Mouse (Mus musculus) liver, embryonic 16.5 days (tissue): ENCODE results near the gene Rpl23. TPM values are rescaled to one million over a fixed set of nuclear protein-coding genes. Genes with fewer than 3 reads are reported as not detected.
A peak's percentile ranks its signal among the peaks of the same experiment; 100 is the strongest.
"Not testable (repeated sequence)": the region's sequence is repeated elsewhere in the genome, so short reads cannot be mapped to it uniquely, and the experiment has no call there.

Source experiments
- ATAC-seq: fragments of 200-750 bp; cut with Nextera tagmentation; 2 replicates; pipeline ENCODE4 v1.8.0; 2017; ENCODE audit warnings: low read depth, mild to moderate bottlenecking, moderate number of reproducible peaks, moderate library complexity
- H3K27ac ChIP-seq: fragments of 300-500 bp; sonication (generic); 2 replicates; pipeline ENCODE4 v1.5.1; 2014; ENCODE audit warnings: mild to moderate bottlenecking, low read length
- H3K27me3 ChIP-seq: fragments of 300-500 bp; sonication (generic); 2 replicates; pipeline ENCODE4 v1.6.1; 2014; ENCODE audit warnings: low read depth, low read length, mixed read lengths; ENCODE audit not compliant: control insufficient read depth, insufficient read depth
- H3K36me3 ChIP-seq: fragments of 300-500 bp; sonication (generic); 2 replicates; pipeline ENCODE4 v1.6.1; 2014; ENCODE audit warnings: mild to moderate bottlenecking; ENCODE audit not compliant: control insufficient read depth, insufficient read depth
- H3K4me1 ChIP-seq: fragments of 300-500 bp; sonication (generic); 2 replicates; pipeline ENCODE4 v1.6.1; 2014; ENCODE audit warnings: low read depth, low read length, mixed read lengths; ENCODE audit not compliant: control insufficient read depth
- H3K4me2 ChIP-seq: fragments of 300-500 bp; sonication (generic); 2 replicates; pipeline ENCODE4 v1.6.1; 2014; ENCODE audit warnings: low read depth, low read length, mixed read lengths
- H3K4me3 ChIP-seq: fragments of 300-500 bp; sonication (generic); 2 replicates; pipeline ENCODE4 v1.5.1; 2014; ENCODE audit warnings: low read depth, mild to moderate bottlenecking, low read length
- H3K9ac ChIP-seq: fragments of 300-500 bp; sonication (generic); 2 replicates; pipeline ENCODE4 v1.6.1; 2014; ENCODE audit warnings: low read depth, low read length
- H3K9me3 ChIP-seq: fragments of 300-500 bp; sonication (generic); replicated peaks from 2 replicates; pipeline ENCODE4 v1.6.1; 2016; ENCODE audit warnings: low read length; ENCODE audit not compliant: control insufficient read depth
- WGBS: fragments of 180-500 bp; shearing (Covaris S2); extraction: QIAGEN DNeasy Blood & Tissue Kit; methylation state at CpG from one replicate; pipeline ENCODE4 v1.1.7; 2014; ENCODE audit not compliant: insufficient replicate concordance; 5-methylcytosine and 5-hydroxymethylcytosine counted together
- polyA plus RNA-seq: library from polyadenylated mRNA; unstranded; fragments of >200 nt; fragmentation: Nextera tagmentation; extraction: Ambion mirVana; gene quantifications from 2 replicates; pipeline ENCODE4 v1.2.1, GENCODE M21; 2015

The Rpl23 gene
- polyA plus RNA-seq, 1 experiment from 2014 or later = 232 TPM

- Histone ChIP-seq H3K27ac (no peak overlapping the region), H3K27me3 (peaks cover 2% of the 10 kb centered on the region; the same call in 1 of the 2 replicates), H3K9ac (no peak overlapping the region), H3K4me2 (peak overlapping the region; percentile 89; the same call in 1 of the 2 replicates), H3K9me3 (no peaks in the 10 kb centered on the region), H3K4me1 (peaks cover 3% of the 10 kb centered on the region), H3K4me3 (no peak overlapping the region), H3K36me3 (no peaks in the 10 kb centered on the region)
- 42% methylated on average over 8 of the region's 8 CpGs for WGBS
- no peak for ATAC-seq
These were observed 15.8 kb upstream of the Rpl23 start for GRCm38 (mm10) chr11:97798083-97798435.

GRCm38 (mm10) chr11:97797369-97798082 is 15.3 kb upstream of the Rpl23 start:
- ATAC-seq = no peak
- Histone ChIP-seq H3K9ac (no peak overlapping the region), H3K4me1 (peaks cover 3% of the 10 kb centered on the region), H3K4me3 (no peak overlapping the region), H3K36me3 (no peaks in the 10 kb centered on the region), H3K9me3 (no peaks in the 10 kb centered on the region), H3K4me2 (no peak overlapping the region), H3K27ac (no peak overlapping the region), H3K27me3 (peaks cover 2% of the 10 kb centered on the region; the same call in 1 of the 2 replicates)
- 52% methylated on average over 15 of the region's 15 CpGs for WGBS

DNA sequence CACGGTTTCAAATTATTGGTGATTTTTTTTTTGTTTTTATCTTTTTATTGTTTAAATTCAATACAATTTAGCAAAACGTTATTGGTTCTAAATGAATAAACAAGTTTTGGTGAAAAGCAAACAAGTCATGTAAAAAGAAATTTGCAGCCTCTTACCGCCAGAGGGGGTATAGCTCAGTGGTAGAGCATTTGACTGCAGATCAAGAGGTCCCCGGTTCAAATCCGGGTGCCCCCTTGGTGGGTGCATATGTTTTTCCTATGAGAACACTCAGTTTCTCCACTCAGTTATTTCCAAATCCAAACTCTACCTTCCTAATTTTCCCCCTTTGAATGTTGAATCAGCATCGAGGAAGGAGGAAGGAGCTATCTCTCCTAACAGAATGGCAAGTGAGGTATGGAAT is 14.7 kb upstream of the Rpl23 start:
- Histone ChIP-seq H3K9ac (no peak overlapping the region), H3K4me1 (peaks cover 3% of the 10 kb centered on the region), H3K36me3 (no peaks in the 10 kb centered on the region), H3K27ac (no peak overlapping the region), H3K27me3 (peaks cover 2% of the 10 kb centered on the region; the same call in 1 of the 2 replicates), H3K4me2 (no peak overlapping the region), H3K9me3 (no peaks in the 10 kb centered on the region), H3K4me3 (no peak overlapping the region)
- WGBS = 2% methylated on average over 6 of the region's 6 CpGs
- no peak for ATAC-seq

- Histone ChIP-seq H3K9ac (no peak overlapping the region), H3K9me3 (no peaks in the 10 kb centered on the region), H3K4me2 (no peak overlapping the region), H3K4me3 (no peak overlapping the region), H3K27ac (no peak overlapping the region), H3K4me1 (no peaks in the 10 kb centered on the region; the same call in 1 of the 2 replicates), H3K36me3 (no peaks in the 10 kb centered on the region), H3K27me3 (no peaks in the 10 kb centered on the region)
- no peak for ATAC-seq
- WGBS = 6% methylated on average over 2 of the region's 2 CpGs
These were observed 10.9 kb upstream of the Rpl23 start for GRCm38 (mm10) chr11:97793165-97793564.

DNA sequence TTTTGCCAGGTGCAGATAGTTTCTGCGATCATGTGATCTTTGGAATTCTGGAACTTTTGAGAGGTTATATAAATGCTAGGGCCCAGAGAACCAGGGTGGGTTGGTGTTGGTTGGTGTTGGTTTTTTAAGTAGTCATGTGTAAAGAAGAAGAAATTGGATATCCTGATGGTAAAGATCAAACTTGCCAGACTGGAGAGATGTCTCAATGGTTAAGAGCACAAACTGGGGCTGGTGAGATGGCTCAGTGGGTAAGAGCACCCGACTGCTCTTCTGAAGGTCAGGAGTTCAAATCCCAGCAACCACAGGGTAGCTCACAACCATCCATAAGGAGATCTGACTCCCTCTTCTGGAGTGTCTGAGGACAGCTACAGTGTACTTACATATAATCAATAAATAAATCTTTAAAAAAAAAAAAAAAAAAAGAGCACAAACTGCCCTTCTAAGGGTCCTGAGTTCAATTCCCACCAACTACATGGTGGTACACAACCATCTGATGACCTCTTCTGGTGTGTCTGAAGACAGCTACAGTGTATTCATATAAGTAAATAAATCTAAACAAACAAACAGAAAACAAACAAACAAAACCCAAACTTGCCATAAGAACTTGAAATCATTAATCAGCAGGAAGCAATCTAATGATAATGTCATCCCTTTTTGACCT is 8.7 kb upstream of the Rpl23 start:
- H3K36me3 ChIP-seq, H3K27me3 ChIP-seq, H3K4me3 ChIP-seq, H3K4me1 ChIP-seq, ATAC-seq, H3K9ac ChIP-seq, H3K4me2 ChIP-seq, H3K27ac ChIP-seq, H3K9me3 ChIP-seq: not testable (repeated sequence)
- WGBS = 57% methylated on average over 2 of the region's 2 CpGs

DNA sequence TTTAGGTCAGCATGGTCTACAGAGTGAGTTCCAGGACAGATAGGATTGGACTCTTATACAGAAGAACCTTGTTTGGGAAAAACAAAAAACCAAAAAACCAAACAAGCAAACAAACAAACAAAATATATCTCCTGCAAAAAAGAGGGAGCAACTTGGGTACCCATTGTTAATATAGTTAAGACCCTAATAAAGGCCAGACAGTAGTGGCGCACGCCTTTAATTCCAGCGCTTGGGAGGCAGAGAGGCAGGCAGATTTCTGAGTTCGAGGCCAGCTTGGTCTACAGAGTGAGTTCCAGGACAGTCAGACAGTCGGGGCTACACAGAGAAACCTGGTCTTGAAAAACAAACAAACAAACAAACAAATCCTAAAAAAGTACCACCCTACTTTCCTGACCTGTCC is 7.5 kb upstream of the Rpl23 start:
- Histone ChIP-seq H3K9me3 (no peaks in the 10 kb centered on the region), H3K4me2 (no peak overlapping the region), H3K4me3 (no peak overlapping the region), H3K27ac (no peak overlapping the region), H3K27me3 (no peaks in the 10 kb centered on the region), H3K4me1 (no peaks in the 10 kb centered on the region), H3K9ac (no peak overlapping the region), H3K36me3 (no peaks in the 10 kb centered on the region)
- 62% methylated on average over 5 of the region's 5 CpGs for WGBS
- no peak for ATAC-seq

- Histone ChIP-seq H3K4me2 (no peak overlapping the region), H3K36me3 (no peaks in the 10 kb centered on the region), H3K27ac (no peak overlapping the region), H3K4me1 (peaks cover 2% of the 10 kb centered on the region), H3K27me3 (no peaks in the 10 kb centered on the region), H3K4me3 (no peak overlapping the region), H3K9me3 (no peaks in the 10 kb centered on the region), H3K9ac (no peak overlapping the region)
- WGBS = 79% methylated on average over 3 of the region's 3 CpGs
- ATAC-seq = no peak
These were observed 5.7 kb upstream of the Rpl23 start for GRCm38 (mm10) chr11:97787961-97788360.

GRCm38 (mm10) chr11:97782564-97782895 is 293 bp upstream of the Rpl23 start:
- WGBS = under 1% methylated on average over 10 of the region's 10 CpGs
- no peak; the same call in 1 of the 2 replicates for ATAC-seq
- Histone ChIP-seq H3K4me3 (peak overlapping the region; percentile 86), H3K36me3 (peaks cover 32% of the 10 kb centered on the region), H3K4me1 (peaks cover 21% of the 10 kb centered on the region), H3K9me3 (no peaks in the 10 kb centered on the region), H3K27ac (peak overlapping the region; percentile 71), H3K27me3 (no peaks in the 10 kb centered on the region), H3K4me2 (peak overlapping the region; percentile 83), H3K9ac (peak overlapping the region; percentile 90)

DNA sequence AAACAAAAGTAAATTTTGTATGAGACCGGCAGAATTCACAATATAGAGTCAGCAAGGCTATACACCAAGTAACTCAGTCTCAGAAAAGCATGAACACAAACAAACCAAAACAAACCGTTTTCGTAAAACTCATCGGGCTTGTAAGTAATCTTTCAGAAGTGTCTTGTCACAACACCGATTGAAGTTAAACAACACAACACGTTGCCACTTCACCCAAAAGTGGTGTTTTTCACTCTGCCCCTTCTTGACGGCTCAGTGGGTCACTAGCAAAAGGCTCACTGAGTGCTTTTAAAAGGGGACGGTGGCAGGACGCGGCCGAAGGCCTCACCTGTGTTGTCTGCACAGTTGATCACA is 782 bp downstream of the Rpl23 start:
- H3K4me1 ChIP-seq = peaks cover 21% of the 10 kb centered on the region
- H3K4me2 ChIP-seq = peak overlapping the region; percentile 83
- H3K27me3 ChIP-seq = no peaks in the 10 kb centered on the region
- peak overlapping the region; percentile 79 for H3K27ac ChIP-seq
- WGBS = under 1% methylated on average over 11 of the region's 11 CpGs
- H3K4me3 ChIP-seq = peak overlapping the region; percentile 86
- peaks cover 42% of the 10 kb centered on the region for H3K36me3 ChIP-seq
- peak overlapping the region; percentile 90 for H3K9ac ChIP-seq
- H3K9me3 ChIP-seq = no peaks in the 10 kb centered on the region
- no peak; the same call in 1 of the 2 replicates for ATAC-seq
